ENCODE assay signal across 8 mouse cellular contexts in the genomic region with DNA sequence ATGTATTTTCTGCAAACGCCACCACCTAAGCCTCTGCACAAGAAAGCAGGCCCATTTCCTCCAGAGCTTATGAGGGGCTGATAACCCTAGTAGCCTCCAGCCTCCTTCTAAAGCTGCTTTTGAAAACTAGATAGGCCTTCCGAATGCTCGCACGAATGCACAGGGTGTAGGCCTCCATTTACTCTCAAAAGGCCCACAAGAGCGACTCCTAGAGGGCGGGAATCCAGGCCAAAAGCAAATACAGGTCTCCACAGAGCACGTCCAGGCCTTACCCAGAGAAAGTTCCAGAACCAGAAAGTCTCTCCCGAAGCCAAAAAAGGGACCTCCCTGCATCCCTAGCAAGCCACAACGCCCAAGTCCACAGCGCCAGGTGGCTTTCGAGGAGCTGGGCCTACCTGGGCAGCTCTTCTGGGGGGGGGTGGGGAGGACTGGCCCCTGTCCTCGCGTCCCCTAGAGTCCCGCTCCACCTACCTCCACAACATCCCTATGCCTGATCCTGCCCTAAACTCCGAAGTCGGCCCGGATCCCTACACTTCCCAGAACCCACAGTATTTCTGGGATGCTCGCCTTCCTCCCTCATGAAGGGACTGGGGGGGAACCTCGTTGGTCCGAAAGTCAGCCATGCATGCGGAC. TPM values are rescaled to one million over a fixed set of nuclear protein-coding genes. Genes with fewer than 3 reads are reported as not detected.
DNase-seq lines count a peak whose midpoint lies in the region; ATAC-seq and TF ChIP-seq lines count a peak whose summit lies in the region.

No protein-coding gene starts in this region.

- peaks cover 37% of the 10 kb centered on the region for H3K4me1 ChIP-seq in forebrain, embryonic 15.5 days
- H3K4me1 ChIP-seq in hindbrain, embryonic 16.5 days (ENCODE audit: control insufficient read depth, insufficient read depth, low read depth, low read length): peaks cover 17% of the 10 kb centered on the region
- H3K4me1 ChIP-seq in liver, embryonic 11.5 days (replicated peaks; ENCODE audit: control insufficient read depth, insufficient read depth, low read length): peaks cover 11% of the 10 kb centered on the region
- H3K4me1 ChIP-seq in midbrain, postnatal 0 days (ENCODE audit: insufficient read depth, low read length): 0 out of 2 replicates have a peak, but pooled peaks cover 5% of the 10 kb centered on the region
- peaks cover 14% of the 10 kb centered on the region for H3K4me1 ChIP-seq in thymus, adult 2 months (replicated peaks; ENCODE audit: control insufficient read depth, insufficient read depth, low read length)

- peak; percentile 55 for TF ChIP-seq CTCF in midbrain, postnatal 0 days (IDR thresholded peaks at IDR 0.05)
- no peak for TF ChIP-seq CTCF in thymus, adult 2 months (IDR thresholded peaks at IDR 0.05; ENCODE audit: borderline replicate concordance, control insufficient read depth, extremely low read depth, insufficient read depth, low read length, poor library complexity)

- peak overlapping the region; percentile 85 for H3K27ac ChIP-seq in forebrain, embryonic 15.5 days (replicated peaks)
- H3K27ac ChIP-seq in hindbrain, embryonic 16.5 days (ENCODE audit: low read depth, low read length): peak overlapping the region; percentile 77
- peak overlapping the region; percentile 84 for H3K27ac ChIP-seq in liver, embryonic 11.5 days (ENCODE audit: low read depth, low read length)
- peak overlapping the region; percentile 63 for H3K27ac ChIP-seq in midbrain, postnatal 0 days (ENCODE audit: low read depth, low read length)
- peak overlapping the region; percentile 67 for H3K27ac ChIP-seq in thymus, adult 2 months (ENCODE audit: control insufficient read depth, insufficient read depth, low read length)

- peak overlapping the region; percentile 51 for H3K4me3 ChIP-seq in forebrain, embryonic 15.5 days
- H3K4me3 ChIP-seq in hindbrain, embryonic 16.5 days (ENCODE audit: low read length): peak overlapping the region; percentile 54
- peak overlapping the region; percentile 66 for H3K4me3 ChIP-seq in liver, embryonic 11.5 days (ENCODE audit: low read depth, low read length)
- H3K4me3 ChIP-seq in midbrain, postnatal 0 days (ENCODE audit: low read depth, low read length): peak overlapping the region; percentile 45
- H3K4me3 ChIP-seq in thymus, adult 2 months (ENCODE audit: control insufficient read depth, insufficient read depth, low read length): peak overlapping the region; percentile 78

- peak; percentile 38 to 41 for DNase-seq in right cerebral cortex, postnatal 10 days (ENCODE audit: low spot score in 2 of 2)
- no peak for DNase-seq in right cerebral cortex, postnatal 36 days (ENCODE audit: low spot score in 2 of 2)
- peak; percentile 55 for DNase-seq in cerebellum, adult 11-12 months
- DNase-seq in liver, embryonic 11.5 days (ENCODE audit: low spot score): no peak
- peak; percentile 50 for DNase-seq in midbrain, postnatal 0 days (ENCODE audit: low spot score)
- DNase-seq in thymus, adult 2 months: peak; percentile 46

- 0 out of 2 replicates have a peak, but pooled peaks have one; percentile 7 for ATAC-seq in forebrain, embryonic 15.5 days (replicated peaks)
- peak; percentile 49 for ATAC-seq in hindbrain, embryonic 16.5 days
- peak; percentile 47 for ATAC-seq in liver, embryonic 11.5 days (replicated peaks; ENCODE audit: low FRiP score)
- ATAC-seq in midbrain, postnatal 0 days (ENCODE audit: low FRiP score): peak; percentile 36; the same call in 1 of the 2 replicates

- no peaks in the 10 kb centered on the region; the same call in 1 of the 2 replicates for H3K36me3 ChIP-seq in forebrain, embryonic 15.5 days
- no peaks in the 10 kb centered on the region for H3K36me3 ChIP-seq in hindbrain, embryonic 16.5 days (ENCODE audit: control insufficient read depth, insufficient read depth, low read length)
- H3K36me3 ChIP-seq in liver, embryonic 11.5 days (ENCODE audit: control insufficient read depth, insufficient read depth, low read length): peaks cover 2% of the 10 kb centered on the region; the same call in 1 of the 2 replicates
- H3K36me3 ChIP-seq in midbrain, postnatal 0 days (ENCODE audit: insufficient read depth, low read length): no peaks in the 10 kb centered on the region
- no peaks in the 10 kb centered on the region for H3K36me3 ChIP-seq in thymus, adult 2 months (ENCODE audit: control insufficient read depth, insufficient read depth, low read length)

- WGBS in forebrain, embryonic 15.5 days: 21% methylated on average over 21 of the region's 21 CpGs
- WGBS in hindbrain, embryonic 16.5 days: 25% methylated on average over 16 of the region's 21 CpGs
- WGBS in liver, embryonic 11.5 days: 12% methylated on average over 21 of the region's 21 CpGs
- WGBS in midbrain, postnatal 0 days: 17% methylated on average over 21 of the region's 21 CpGs
- WGBS in thymus, adult 2 months: 3% methylated on average over 21 of the region's 21 CpGs

- peak overlapping the region; percentile 48 for H3K9ac ChIP-seq in forebrain, embryonic 15.5 days (replicated peaks)
- H3K9ac ChIP-seq in hindbrain, embryonic 16.5 days (ENCODE audit: low read depth, low read length): peak overlapping the region; percentile 65
- H3K9ac ChIP-seq in liver, embryonic 11.5 days (ENCODE audit: low read depth, low read length): peak overlapping the region; percentile 83
- peak overlapping the region; percentile 54 for H3K9ac ChIP-seq in midbrain, postnatal 0 days (replicated peaks; ENCODE audit: low read length, poor library complexity, severe bottlenecking)

- no peaks in the 10 kb centered on the region for H3K27me3 ChIP-seq in forebrain, embryonic 15.5 days
- H3K27me3 ChIP-seq in hindbrain, embryonic 16.5 days (replicated peaks; ENCODE audit: control insufficient read depth, insufficient read depth, low read length): no peaks in the 10 kb centered on the region
- no peaks in the 10 kb centered on the region for H3K27me3 ChIP-seq in liver, embryonic 11.5 days (replicated peaks; ENCODE audit: control insufficient read depth, insufficient read depth, low read length)
- no peaks in the 10 kb centered on the region for H3K27me3 ChIP-seq in midbrain, postnatal 0 days (ENCODE audit: insufficient read depth, low read length)
- no peaks in the 10 kb centered on the region for H3K27me3 ChIP-seq in thymus, adult 2 months (ENCODE audit: control insufficient read depth, insufficient read depth, low read length)

- no peaks in the 10 kb centered on the region for H3K9me3 ChIP-seq in forebrain, embryonic 15.5 days
- H3K9me3 ChIP-seq in hindbrain, embryonic 16.5 days (ENCODE audit: control insufficient read depth, low read length): no peaks in the 10 kb centered on the region
- no peaks in the 10 kb centered on the region for H3K9me3 ChIP-seq in liver, embryonic 11.5 days (ENCODE audit: control insufficient read depth, low read length)
- H3K9me3 ChIP-seq in midbrain, postnatal 0 days (ENCODE audit: low read length): no peaks in the 10 kb centered on the region

- H3K4me2 ChIP-seq in forebrain, embryonic 15.5 days (replicated peaks): peak overlapping the region; percentile 64
- H3K4me2 ChIP-seq in hindbrain, embryonic 16.5 days (ENCODE audit: low read length): peak overlapping the region; percentile 67
- H3K4me2 ChIP-seq in liver, embryonic 11.5 days: peak overlapping the region; percentile 75
- peak overlapping the region; percentile 58 for H3K4me2 ChIP-seq in midbrain, postnatal 0 days (ENCODE audit: low read depth, low read length, poor library complexity, severe bottlenecking)

- TF ChIP-seq POLR2A in thymus, adult 2 months (IDR thresholded peaks at IDR 0.05; ENCODE audit: control insufficient read depth, extremely low read depth, insufficient read depth, low read length, poor library complexity): no peak

RNA-seq across cellular contexts. Expression of a gene that starts 0.4 kb away (rescaled TPM):
- 98.3 and 101 TPM in 2 replicates for polyA plus RNA-seq in forebrain, embryonic 15.5 days (2015; fragmentation: Nextera tagmentation; extraction: Ambion mirVana)
- polyA plus RNA-seq in hindbrain, embryonic 16.5 days (2015; fragmentation: Nextera tagmentation; extraction: Ambion mirVana): 144 and 154 TPM in 2 replicates
- polyA plus RNA-seq in liver, embryonic 11.5 days (2014; fragmentation: Nextera tagmentation; extraction: Ambion mirVana): 258 and 265 TPM in 2 replicates
- 48.7 and 58.1 TPM in 2 replicates for total RNA-seq in midbrain, postnatal 0 days (2014; rRNA removed)
- 133 and 134 TPM in 2 replicates for polyA plus RNA-seq in midbrain, postnatal 0 days (2015; fragmentation: Nextera tagmentation; extraction: Ambion mirVana)
- polyA plus RNA-seq in thymus, adult 2 months (2012; rRNA removed): 45.8 and 54.4 TPM in 2 replicates

RNA-seq across cellular contexts. Expression of a gene that starts 0.8 kb away (rescaled TPM):
- polyA plus RNA-seq in forebrain, embryonic 15.5 days (2015; fragmentation: Nextera tagmentation; extraction: Ambion mirVana): 11.1 and 12.0 TPM in 2 replicates
- polyA plus RNA-seq in hindbrain, embryonic 16.5 days (2015; fragmentation: Nextera tagmentation; extraction: Ambion mirVana): 13.1 and 13.2 TPM in 2 replicates
- polyA plus RNA-seq in liver, embryonic 11.5 days (2014; fragmentation: Nextera tagmentation; extraction: Ambion mirVana): 13.0 and 13.3 TPM in 2 replicates
- 16.7 and 19.2 TPM in 2 replicates for total RNA-seq in midbrain, postnatal 0 days (2014; rRNA removed)
- polyA plus RNA-seq in midbrain, postnatal 0 days (2015; fragmentation: Nextera tagmentation; extraction: Ambion mirVana): 7.9 and 9.0 TPM in 2 replicates
- 73.8 and 76.3 TPM in 2 replicates for polyA plus RNA-seq in thymus, adult 2 months (2012; rRNA removed)

RNA-seq across cellular contexts. Expression of a gene that starts 41.3 kb away (rescaled TPM):
- polyA plus RNA-seq in forebrain, embryonic 15.5 days (2015; fragmentation: Nextera tagmentation; extraction: Ambion mirVana): 0.14 and 0.15 TPM in 2 replicates
- 0.90 and 1.2 TPM in 2 replicates for polyA plus RNA-seq in hindbrain, embryonic 16.5 days (2015; fragmentation: Nextera tagmentation; extraction: Ambion mirVana)
- polyA plus RNA-seq in liver, embryonic 11.5 days (2014; fragmentation: Nextera tagmentation; extraction: Ambion mirVana): 0.36 and 0.49 TPM in 2 replicates
- 1.5 and 4.0 TPM in 2 replicates for total RNA-seq in midbrain, postnatal 0 days (2014; rRNA removed)
- 0.58 and 0.61 TPM in 2 replicates for polyA plus RNA-seq in midbrain, postnatal 0 days (2015; fragmentation: Nextera tagmentation; extraction: Ambion mirVana)
- 0.46 and 0.86 TPM in 2 replicates for polyA plus RNA-seq in thymus, adult 2 months (2012; rRNA removed)

RNA-seq across cellular contexts. Expression of a gene that starts 42.6 kb away (rescaled TPM):
- 6.5 and 7.0 TPM in 2 replicates for polyA plus RNA-seq in forebrain, embryonic 15.5 days (2015; fragmentation: Nextera tagmentation; extraction: Ambion mirVana)
- polyA plus RNA-seq in hindbrain, embryonic 16.5 days (2015; fragmentation: Nextera tagmentation; extraction: Ambion mirVana): 6.0 and 7.1 TPM in 2 replicates
- 2.2 and 2.4 TPM in 2 replicates for polyA plus RNA-seq in liver, embryonic 11.5 days (2014; fragmentation: Nextera tagmentation; extraction: Ambion mirVana)
- 49.5 and 69.4 TPM in 2 replicates for total RNA-seq in midbrain, postnatal 0 days (2014; rRNA removed)
- polyA plus RNA-seq in midbrain, postnatal 0 days (2015; fragmentation: Nextera tagmentation; extraction: Ambion mirVana): 6.0 and 6.6 TPM in 2 replicates
- polyA plus RNA-seq in thymus, adult 2 months (2012; rRNA removed): 38.1 and 44.5 TPM in 2 replicates

RNA-seq across cellular contexts. Expression of a gene that starts 55.7 kb away (rescaled TPM):
- 105 and 109 TPM in 2 replicates for polyA plus RNA-seq in forebrain, embryonic 15.5 days (2015; fragmentation: Nextera tagmentation; extraction: Ambion mirVana)
- polyA plus RNA-seq in hindbrain, embryonic 16.5 days (2015; fragmentation: Nextera tagmentation; extraction: Ambion mirVana): 176 and 194 TPM in 2 replicates
- polyA plus RNA-seq in liver, embryonic 11.5 days (2014; fragmentation: Nextera tagmentation; extraction: Ambion mirVana): 2.2 and 2.3 TPM in 2 replicates
- 89.4 and 136 TPM in 2 replicates for total RNA-seq in midbrain, postnatal 0 days (2014; rRNA removed)
- 159 and 172 TPM in 2 replicates for polyA plus RNA-seq in midbrain, postnatal 0 days (2015; fragmentation: Nextera tagmentation; extraction: Ambion mirVana)
- 6.4 and 6.9 TPM in 2 replicates for polyA plus RNA-seq in thymus, adult 2 months (2012; rRNA removed)

Comparison
In these comparisons a context has a peak if more than half of its experiments do, and no peak if none do; other contexts are left out.
1. DNase-seq: peak in right cerebral cortex, postnatal 10 days (2 of 2), cerebellum, adult 11-12 months (single experiment), midbrain, postnatal 0 days (single experiment) and thymus, adult 2 months (single experiment); none in right cerebral cortex, postnatal 36 days (0 of 2) and liver, embryonic 11.5 days (single experiment).
2. Peak in every context shown above with its lines, with median percentiles within 50 percentile points of each other: ATAC-seq, H3K27ac ChIP-seq, H3K4me2 ChIP-seq, H3K4me3 ChIP-seq and H3K9ac ChIP-seq.